Mouse (Mus musculus) kidney, embryonic 16.5 days (tissue): Measurements from ENCODE around the gene Ndufs1. TPM values are rescaled to one million over a fixed set of nuclear protein-coding genes. Genes with fewer than 3 reads are reported as not detected.

Source experiments
- ATAC-seq: fragments of 200-750 bp; cut with Nextera tagmentation; 2 replicates; pipeline ENCODE4 v1.8.0; 2017; ENCODE audit warnings: moderate TSS enrichment; ENCODE audit not compliant: low FRiP score, low TSS enrichment
- H3K27ac ChIP-seq: fragments of 300-500 bp; sonication (generic); 2 replicates; pipeline ENCODE4 v1.5.1; 2014; ENCODE audit warnings: low read length
- H3K27me3 ChIP-seq: fragments of 300-500 bp; sonication (generic); 2 replicates; pipeline ENCODE4 v1.6.1; 2014; ENCODE audit warnings: low read length, control low read depth, mixed read lengths; ENCODE audit not compliant: insufficient read depth
- H3K36me3 ChIP-seq: fragments of 300-500 bp; sonication (generic); 2 replicates; pipeline ENCODE4 v1.6.1; 2014; ENCODE audit warnings: low read length, control low read depth, mixed read lengths; ENCODE audit not compliant: insufficient read depth
- H3K4me1 ChIP-seq: fragments of 300-500 bp; sonication (generic); 2 replicates; pipeline ENCODE4 v1.6.1; 2014; ENCODE audit warnings: low read length, control low read depth, mixed read lengths; ENCODE audit not compliant: insufficient read depth
- H3K4me2 ChIP-seq: fragments of 300-500 bp; sonication (generic); replicated peaks from 2 replicates; pipeline ENCODE4 v1.6.1; 2014; ENCODE audit warnings: low read depth, low read length
- H3K4me3 ChIP-seq: fragments of 300-500 bp; sonication (generic); 2 replicates; pipeline ENCODE4 v1.5.1; 2014; ENCODE audit warnings: mild to moderate bottlenecking, low read length
- H3K9ac ChIP-seq: fragments of 300-500 bp; sonication (generic); replicated peaks from 2 replicates; pipeline ENCODE4 v1.6.1; 2014; ENCODE audit warnings: low read length
- H3K9me3 ChIP-seq: fragments of 300-500 bp; sonication (generic); 2 replicates; pipeline ENCODE4 v1.6.1; 2016; ENCODE audit warnings: low read length, control low read depth
- WGBS: fragments of 180-500 bp; shearing (Covaris S2); extraction: QIAGEN DNeasy Blood & Tissue Kit; methylation state at CpG from one replicate; pipeline ENCODE4 v1.1.7; 2014; 5-methylcytosine and 5-hydroxymethylcytosine counted together
- polyA plus RNA-seq: library from polyadenylated mRNA; unstranded; fragments of >200 nt; fragmentation: Nextera tagmentation; extraction: Ambion mirVana; gene quantifications from 2 replicates; pipeline ENCODE4 v1.2.1, GENCODE M21; 2015

Gene Ndufs1
- polyA plus RNA-seq, 1 experiment from 2014 or later, result 188 TPM

GRCm38 (mm10) chr1:63126206-63126605, 50.4 kb downstream of the Ndufs1 start:
- H3K4me3 ChIP-seq, result no peak overlapping the region
- H3K27ac ChIP-seq, result no peak overlapping the region
- H3K9me3 ChIP-seq, result 0 out of 2 replicates have a peak, but pooled peaks cover 2% of the 10 kb centered on the region
- H3K36me3 ChIP-seq, result peaks cover 19% of the 10 kb centered on the region
- H3K27me3 ChIP-seq, result no peaks in the 10 kb centered on the region
- H3K4me2 ChIP-seq, result no peak overlapping the region
- peaks cover 15% of the 10 kb centered on the region for H3K4me1 ChIP-seq
- ATAC-seq, result no peak
- 90% methylated on average over 3 of the region's 3 CpGs for WGBS
- H3K9ac ChIP-seq, result no peak overlapping the region

- no peak overlapping the region for H3K4me3 ChIP-seq
- no peak overlapping the region for H3K9ac ChIP-seq
- peaks cover 37% of the 10 kb centered on the region for H3K36me3 ChIP-seq
- H3K9me3 ChIP-seq, result peaks cover 10% of the 10 kb centered on the region
- peak overlapping the region; percentile 83 for H3K27ac ChIP-seq
- H3K4me2 ChIP-seq, result no peak overlapping the region
- H3K4me1 ChIP-seq, result peaks cover 10% of the 10 kb centered on the region
- WGBS, result 67% methylated on average over 6 of the region's 6 CpGs
- H3K27me3 ChIP-seq, result no peaks in the 10 kb centered on the region
- peak; percentile 76 for ATAC-seq
Observed at GRCm38 (mm10) chr1:63123823-63124450, 52.7 kb downstream of the Ndufs1 start.

GRCm38 (mm10) chr1:63122005-63122404, 54.6 kb downstream of the Ndufs1 start:
- H3K9me3 ChIP-seq, result peaks cover 7% of the 10 kb centered on the region
- no peaks in the 10 kb centered on the region for H3K27me3 ChIP-seq
- H3K4me2 ChIP-seq, result no peak overlapping the region
- H3K27ac ChIP-seq, result no peak overlapping the region
- H3K4me3 ChIP-seq, result no peak overlapping the region
- H3K9ac ChIP-seq, result no peak overlapping the region
- peaks cover 39% of the 10 kb centered on the region for H3K36me3 ChIP-seq
- H3K4me1 ChIP-seq, result peaks cover 6% of the 10 kb centered on the region; the same call in 1 of the 2 replicates
- WGBS, result 81% methylated on average over 6 of the region's 6 CpGs
- no peak for ATAC-seq

GRCm38 (mm10) chr1:63120382-63120781, 56.3 kb downstream of the Ndufs1 start:
- Histone ChIP-seq H3K9me3 (peaks cover 7% of the 10 kb centered on the region), H3K36me3 (peaks cover 35% of the 10 kb centered on the region)
- WGBS, result 97% methylated on average over 2 of the region's 2 CpGs

GRCm38 (mm10) chr1:63119675-63120074, 57.0 kb downstream of the Ndufs1 start:
- Histone ChIP-seq H3K36me3 (peaks cover 35% of the 10 kb centered on the region), H3K9ac (no peak overlapping the region)

More at GRCm38 (mm10) chr1:63120382-63120781, 56.3 kb downstream of the Ndufs1 start:
- H3K27me3 ChIP-seq, result no peaks in the 10 kb centered on the region
- H3K9ac ChIP-seq, result no peak overlapping the region
- H3K4me2 ChIP-seq, result no peak overlapping the region
- peaks cover 20% of the 10 kb centered on the region for H3K4me1 ChIP-seq
- H3K4me3 ChIP-seq, result no peak overlapping the region
- no peak for ATAC-seq
- no peak overlapping the region for H3K27ac ChIP-seq

GRCm38 (mm10) chr1:63115540-63115939, 61.1 kb downstream of the Ndufs1 start:
- 14% methylated on average over 3 of the region's 3 CpGs for WGBS
- H3K36me3 ChIP-seq, result peaks cover 17% of the 10 kb centered on the region
- H3K4me3 ChIP-seq, result peak overlapping the region; percentile 94
- H3K9me3 ChIP-seq, result peaks cover 2% of the 10 kb centered on the region
- ATAC-seq, result no peak
- no peaks in the 10 kb centered on the region for H3K27me3 ChIP-seq
- peak overlapping the region; percentile 100 for H3K9ac ChIP-seq
- peak overlapping the region; percentile 98 for H3K27ac ChIP-seq
- peaks cover 27% of the 10 kb centered on the region for H3K4me1 ChIP-seq
- peak overlapping the region; percentile 80 for H3K4me2 ChIP-seq

More at GRCm38 (mm10) chr1:63119675-63120074, 57.0 kb downstream of the Ndufs1 start:
- Histone ChIP-seq H3K4me1 (peaks cover 20% of the 10 kb centered on the region), H3K27me3 (no peaks in the 10 kb centered on the region), H3K4me3 (no peak overlapping the region), H3K9me3 (peaks cover 7% of the 10 kb centered on the region), H3K4me2 (no peak overlapping the region), H3K27ac (no peak overlapping the region)
- 82% methylated on average over 4 of the region's 4 CpGs for WGBS
- no peak for ATAC-seq

- Histone ChIP-seq H3K27ac (peak overlapping the region; percentile 98), H3K9ac (peak overlapping the region; percentile 100), H3K4me2 (peak overlapping the region; percentile 80), H3K27me3 (no peaks in the 10 kb centered on the region), H3K36me3 (peaks cover 12% of the 10 kb centered on the region), H3K4me3 (peak overlapping the region; percentile 94), H3K9me3 (no peaks in the 10 kb centered on the region), H3K4me1 (peaks cover 32% of the 10 kb centered on the region)
- 25% methylated on average over 4 of the region's 4 CpGs for WGBS
- ATAC-seq, result no peak
Observed at GRCm38 (mm10) chr1:63115096-63115495, 61.5 kb downstream of the Ndufs1 start.

- Histone ChIP-seq H3K4me3 (peak within 1 kb of the TSS; percentile 94), H3K27me3 (no peaks in the 10 kb centered on the region), H3K27ac (peak within 1 kb of the TSS; percentile 98), H3K4me1 (peaks cover 39% of the 10 kb centered on the region), H3K9ac (peak within 1 kb of the TSS; percentile 100), H3K4me2 (peak within 1 kb of the TSS; percentile 80), H3K36me3 (peaks cover 5% of the 10 kb centered on the region), H3K9me3 (no peaks in the 10 kb centered on the region)
- ATAC-seq, result peak; percentile 89
- WGBS, result under 1% methylated on average over 31 of the region's 42 CpGs
Observed at GRCm38 (mm10) chr1:63114136-63114781, 62.4 kb downstream of the Ndufs1 start, which contains the start of gene Ino80d. TSS of gene Ino80d (minus strand) at chr1:63114667.

GRCm38 (mm10) chr1:63113274-63114135, 63.1 kb downstream of the Ndufs1 start:
- under 1% methylated on average over 44 of the region's 92 CpGs for WGBS
- H3K9me3 ChIP-seq, result no peaks in the 10 kb centered on the region
- peak overlapping the region; percentile 100 for H3K9ac ChIP-seq
- peaks cover 3% of the 10 kb centered on the region for H3K36me3 ChIP-seq
- no peaks in the 10 kb centered on the region for H3K27me3 ChIP-seq
- H3K4me2 ChIP-seq, result peak overlapping the region; percentile 80
- ATAC-seq, result peak; percentile 47
- peak overlapping the region; percentile 94 for H3K4me3 ChIP-seq
- peak overlapping the region; percentile 98 for H3K27ac ChIP-seq
- peaks cover 40% of the 10 kb centered on the region for H3K4me1 ChIP-seq
